Mouse (Mus musculus): ENCODE data around the gene Tarbp1.

DNA sequence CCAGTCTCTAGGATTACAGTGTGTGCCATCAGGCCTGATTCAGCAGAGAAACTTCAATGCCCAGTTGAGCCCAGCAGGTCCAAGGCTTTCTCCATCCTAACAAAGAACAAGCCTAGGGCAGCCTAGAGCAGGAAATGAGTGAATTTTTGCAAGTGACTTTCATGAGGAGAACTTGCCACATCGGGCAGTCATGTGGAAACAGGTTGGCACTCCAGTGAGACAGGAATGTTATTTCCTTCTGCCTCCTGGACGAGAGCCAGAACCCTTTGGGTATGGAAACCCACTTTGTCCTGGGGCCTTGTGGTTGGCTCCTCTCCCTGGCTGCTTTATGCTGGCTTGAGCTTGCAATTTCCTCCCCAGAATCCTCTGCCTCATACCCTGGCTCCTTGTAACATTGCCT, 83.3 kb downstream of the Tarbp1 start:
- TF ChIP-seq GATA1 (IDR thresholded peaks at IDR 0.05; ENCODE audit: borderline replicate concordance, low read length) (no peak), FLI1 (IDR thresholded peaks at IDR 0.05; ENCODE audit: low read length) (no peak)
